Mouse (Mus musculus) ES-Bruce4 (cell line): ENCODE measurements at regions not wholly inside any gene's neighbourhood (a gene's known extent, or its start where the extent isn't known, plus 50 kb on each side); places are given as distances from the start of the nearest gene placed in this dataset.

Experiments
- CTCF ChIP-seq: IDR thresholded peaks from one replicate; pipeline ENCODE4 v1.8.1; 2011; ENCODE audit warnings: low read depth, low read length
- EP300 ChIP-seq: IDR thresholded peaks from 2 replicates; pipeline ENCODE4 v1.6.1; 2011; ENCODE audit warnings: low read depth, low read length; ENCODE audit not compliant: insufficient read depth

DNA sequence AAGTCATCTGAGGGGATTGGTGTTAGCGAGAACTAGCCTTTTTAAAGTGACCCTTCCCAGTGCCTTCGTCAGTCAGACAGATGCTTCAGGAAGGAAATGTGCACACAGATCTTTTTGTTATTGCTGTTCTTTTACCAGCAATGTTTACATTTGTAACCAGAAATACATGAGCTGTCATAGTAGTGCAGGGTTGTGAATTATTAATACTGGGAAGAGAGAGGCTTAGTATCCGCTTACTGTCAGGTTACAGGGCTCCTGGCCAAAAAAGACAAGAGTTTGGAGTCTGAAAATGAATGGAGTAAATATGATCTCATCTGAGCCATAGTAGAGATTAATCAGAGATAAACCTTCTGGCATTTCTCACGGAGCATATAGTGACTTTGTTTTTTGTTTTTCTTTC, 178.3 kb upstream of the Kcnj16 start:
- no peak for TF ChIP-seq EP300
- TF ChIP-seq CTCF: no peak
